Mouse (Mus musculus) left cerebral cortex, postnatal 4 days (tissue): ENCODE measurements around the gene Mill2. TPM values are rescaled to one million over a fixed set of nuclear protein-coding genes. Genes with fewer than 3 reads are reported as not detected.

Source experiments
- total RNA-seq, 2 experiments: library from RNA; stranded (reverse); gene quantifications; 2 replicates each; pipeline ENCODE4 v1.2.3; 2021

The Mill2 gene
- total RNA-seq, 2 experiments from 2014 or later = 0.90 to 1.5 TPM

Other genes with a start within 250 kb of the Mill2 start
- not detected for gene Psg23, start 223.5 kb upstream of the Mill2 start, total RNA-seq
- not detected for gene Psg21, start 183.2 kb upstream of the Mill2 start, total RNA-seq
- gene Psg20, start 153.8 kb upstream of the Mill2 start, total RNA-seq = not detected
- not detected for gene Psg22, start 121.9 kb upstream of the Mill2 start, total RNA-seq
- gene Psg19, start 41.4 kb upstream of the Mill2 start, total RNA-seq = not detected
- gene Psg17, start 18.4 kb upstream of the Mill2 start, total RNA-seq = not detected
- 10 to 100 TPM; 16.1 to 16.8 TPM for gene Pglyrp1, start 31.4 kb downstream of the Mill2 start, total RNA-seq
- gene Ccdc61, start 70.4 kb downstream of the Mill2 start, total RNA-seq = 10 to 100 TPM; 16.0 to 23.3 TPM
- 100 to 1,000 TPM; 152 to 154 TPM for gene Nova2, start 85.9 kb downstream of the Mill2 start, total RNA-seq
- gene Nanos2, start 147.4 kb downstream of the Mill2 start, total RNA-seq = 1 to 10 TPM; 1.4 to 1.7 TPM
- 10 to 100 TPM; 18.8 to 20.2 TPM for gene Mypop, start 151.3 kb downstream of the Mill2 start, total RNA-seq
- 10 to 100 TPM; 56.9 to 60.8 TPM for gene Irf2bp1, start 164.1 kb downstream of the Mill2 start, total RNA-seq
- gene Foxa3, start 183.6 kb downstream of the Mill2 start, total RNA-seq = not detected
- gene Sympk, start 184.4 kb downstream of the Mill2 start, total RNA-seq = 10 to 100 TPM; 87.1 to 96.8 TPM
- under 1 TPM; 0.30 to 0.46 TPM for gene Rsph6a, start 214.7 kb downstream of the Mill2 start, total RNA-seq
- gene Dmwd, start 236.3 kb downstream of the Mill2 start, total RNA-seq = 100 to 1,000 TPM; 147 to 151 TPM
- gene Dmpk, start 243.9 kb downstream of the Mill2 start, total RNA-seq = 10 to 100 TPM; 45.3 to 46.5 TPM